Mouse (Mus musculus): ENCODE measurements around the gene Mrps7. TPM values are rescaled to one million over a fixed set of nuclear protein-coding genes. Genes with fewer than 3 reads are reported as not detected.
A peak's percentile ranks its signal among the peaks of the same experiment; 100 is the strongest.

Mrps7 gene
- total and polyA plus RNA-seq, 2 experiments from 2014 or later, result 45.9 to 78.8 TPM

- ATAC-seq (no peak), DNase-seq (ENCODE audit: low spot score) (no peak)
- no peak overlapping the region for H3K4me3 ChIP-seq (ENCODE audit: low read length)
- H3K36me3 ChIP-seq (ENCODE audit: insufficient read depth, low read length), result peaks cover 34% of the 10 kb centered on the region
- no peak for TF ChIP-seq CTCF (IDR thresholded peaks at IDR 0.05; ENCODE audit: low read depth)
- H3K4me2 ChIP-seq (ENCODE audit: low read depth, low read length), result no peak overlapping the region
- no peaks in the 10 kb centered on the region for H3K9me3 ChIP-seq (ENCODE audit: low read length)
- WGBS, result 91% methylated on average over 18 of the region's 18 CpGs
- H3K27me3 ChIP-seq (ENCODE audit: insufficient read depth, low read length), result no peaks in the 10 kb centered on the region
- H3K27ac ChIP-seq, result no peak overlapping the region
- H3K9ac ChIP-seq (replicated peaks; ENCODE audit: low read length), result no peak overlapping the region
- H3K4me1 ChIP-seq (ENCODE audit: insufficient read depth, low read length), result peaks cover 19% of the 10 kb centered on the region
Measured at GRCm38 (mm10) chr11:115606733-115607132, 3.0 kb downstream of the Mrps7 start.

GRCm38 (mm10) chr11:115608421-115609399 is 5.0 kb downstream of the Mrps7 start:
- peaks cover 13% of the 10 kb centered on the region for H3K4me1 ChIP-seq (ENCODE audit: insufficient read depth, low read length)
- 56% methylated on average over 23 of the region's 23 CpGs for WGBS
- H3K27me3 ChIP-seq (ENCODE audit: insufficient read depth, low read length), result no peaks in the 10 kb centered on the region
- peaks cover 34% of the 10 kb centered on the region for H3K36me3 ChIP-seq (ENCODE audit: insufficient read depth, low read length)
- ATAC-seq, result 0 out of 2 replicates have a peak, but pooled peaks have one; percentile 11
- H3K4me3 ChIP-seq (ENCODE audit: low read length), result no peak overlapping the region
- TF ChIP-seq CTCF (IDR thresholded peaks at IDR 0.05; ENCODE audit: low read depth), result no peak; the same call in none of the 2 replicates
- no peak overlapping the region for H3K4me2 ChIP-seq (ENCODE audit: low read depth, low read length)
- no peaks in the 10 kb centered on the region for H3K9me3 ChIP-seq (ENCODE audit: low read length)
- H3K9ac ChIP-seq (replicated peaks; ENCODE audit: low read length), result no peak overlapping the region
- peak; percentile 72 for DNase-seq (ENCODE audit: low spot score)
- H3K27ac ChIP-seq, result peak overlapping the region; percentile 51

- H3K9me3 ChIP-seq (ENCODE audit: low read length), result no peaks in the 10 kb centered on the region
- peaks cover 34% of the 10 kb centered on the region for H3K36me3 ChIP-seq (ENCODE audit: insufficient read depth, low read length)
- no peak for ATAC-seq
- H3K27me3 ChIP-seq (ENCODE audit: insufficient read depth, low read length), result no peaks in the 10 kb centered on the region
- H3K4me1 ChIP-seq (ENCODE audit: insufficient read depth, low read length), result peaks cover 13% of the 10 kb centered on the region
- 73% methylated on average over 3 of the region's 3 CpGs for WGBS
- DNase-seq (ENCODE audit: low spot score), result no peak
- H3K4me2 ChIP-seq (ENCODE audit: low read depth, low read length), result no peak overlapping the region
- no peak overlapping the region for H3K4me3 ChIP-seq (ENCODE audit: low read length)
- no peak for TF ChIP-seq CTCF (IDR thresholded peaks at IDR 0.05; ENCODE audit: low read depth)
- peak overlapping the region; percentile 51; the same call in 1 of the 2 replicates for H3K27ac ChIP-seq
- H3K9ac ChIP-seq (replicated peaks; ENCODE audit: low read length), result no peak overlapping the region
Measured at GRCm38 (mm10) chr11:115609576-115609975, 5.9 kb downstream of the Mrps7 start.

- Histone ChIP-seq H3K9me3 (ENCODE audit: low read length) (no peaks in the 10 kb centered on the region), H3K9ac (replicated peaks; ENCODE audit: low read length) (no peak overlapping the region), H3K4me3 (ENCODE audit: low read length) (no peak overlapping the region), H3K36me3 (ENCODE audit: insufficient read depth, low read length) (peaks cover 37% of the 10 kb centered on the region), H3K27me3 (ENCODE audit: insufficient read depth, low read length) (no peaks in the 10 kb centered on the region), H3K4me2 (ENCODE audit: low read depth, low read length) (peak overlapping the region; percentile 95), H3K4me1 (ENCODE audit: insufficient read depth, low read length) (peaks cover 6% of the 10 kb centered on the region; the same call in 1 of the 2 replicates), H3K27ac (no peak overlapping the region)
- WGBS, result 65% methylated on average over 6 of the region's 6 CpGs
- TF ChIP-seq CTCF (IDR thresholded peaks at IDR 0.05; ENCODE audit: low read depth), result no peak
- DNase-seq (ENCODE audit: low spot score) (no peak), ATAC-seq (no peak)
Measured at GRCm38 (mm10) chr11:115611173-115611572, 7.4 kb downstream of the Mrps7 start.

GRCm38 (mm10) chr11:115612059-115612409 is 8.3 kb downstream of the Mrps7 start:
- WGBS, result 2% methylated on average over 13 of the region's 13 CpGs
- ATAC-seq, result peak; percentile 28; the same call in 1 of the 2 replicates
- TF ChIP-seq CTCF (IDR thresholded peaks at IDR 0.05; ENCODE audit: low read depth), result peak; percentile 14; the same call in 1 of the 2 replicates

GRCm38 (mm10) chr11:115612410-115613137 is 8.8 kb downstream of the Mrps7 start, which contains the start of gene Mif4gd:
Gene Mif4gd, minus strand, starts transcription at chr11:115612969.
- H3K4me2 ChIP-seq (ENCODE audit: low read depth, low read length), result peak within 1 kb of the TSS; percentile 95
- DNase-seq (ENCODE audit: low spot score) (peak; percentile 84), ATAC-seq (peak; percentile 80)
- no peaks in the 10 kb centered on the region for H3K9me3 ChIP-seq (ENCODE audit: low read length)
- H3K27ac ChIP-seq, result peak within 1 kb of the TSS; percentile 86
- under 1% methylated on average over 68 of the region's 80 CpGs for WGBS
- TF ChIP-seq CTCF (IDR thresholded peaks at IDR 0.05; ENCODE audit: low read depth), result no peak; the same call in 1 of the 2 replicates
- H3K36me3 ChIP-seq (ENCODE audit: insufficient read depth, low read length), result peaks cover 24% of the 10 kb centered on the region
- peaks cover 6% of the 10 kb centered on the region; the same call in 1 of the 2 replicates for H3K4me1 ChIP-seq (ENCODE audit: insufficient read depth, low read length)
- no peaks in the 10 kb centered on the region for H3K27me3 ChIP-seq (ENCODE audit: insufficient read depth, low read length)
- H3K4me3 ChIP-seq (ENCODE audit: low read length), result peak within 1 kb of the TSS; percentile 68
- peak within 1 kb of the TSS; percentile 74 for H3K9ac ChIP-seq (replicated peaks; ENCODE audit: low read length)

More at GRCm38 (mm10) chr11:115612059-115612409, 8.3 kb downstream of the Mrps7 start:
- Histone ChIP-seq H3K36me3 (ENCODE audit: insufficient read depth, low read length) (peaks cover 29% of the 10 kb centered on the region), H3K9me3 (ENCODE audit: low read length) (no peaks in the 10 kb centered on the region), H3K4me3 (ENCODE audit: low read length) (peak overlapping the region; percentile 68), H3K4me2 (ENCODE audit: low read depth, low read length) (peak overlapping the region; percentile 95), H3K4me1 (ENCODE audit: insufficient read depth, low read length) (peaks cover 6% of the 10 kb centered on the region; the same call in 1 of the 2 replicates), H3K27ac (peak overlapping the region; percentile 86; the same call in 1 of the 2 replicates), H3K27me3 (ENCODE audit: insufficient read depth, low read length) (no peaks in the 10 kb centered on the region), H3K9ac (replicated peaks; ENCODE audit: low read length) (peak overlapping the region; percentile 74)
- DNase-seq (ENCODE audit: low spot score), result peak; percentile 75
